Mouse (Mus musculus) yolk sac, embryonic 10.5 days (tissue): Measurements from ENCODE around the gene Coq7.

Source experiments
- DNase-seq: peaks from one replicate; pipeline ENCODE4 v3.0.0-alpha.2; 2017; ENCODE audit warnings: low spot score

The Coq7 gene

DNA sequence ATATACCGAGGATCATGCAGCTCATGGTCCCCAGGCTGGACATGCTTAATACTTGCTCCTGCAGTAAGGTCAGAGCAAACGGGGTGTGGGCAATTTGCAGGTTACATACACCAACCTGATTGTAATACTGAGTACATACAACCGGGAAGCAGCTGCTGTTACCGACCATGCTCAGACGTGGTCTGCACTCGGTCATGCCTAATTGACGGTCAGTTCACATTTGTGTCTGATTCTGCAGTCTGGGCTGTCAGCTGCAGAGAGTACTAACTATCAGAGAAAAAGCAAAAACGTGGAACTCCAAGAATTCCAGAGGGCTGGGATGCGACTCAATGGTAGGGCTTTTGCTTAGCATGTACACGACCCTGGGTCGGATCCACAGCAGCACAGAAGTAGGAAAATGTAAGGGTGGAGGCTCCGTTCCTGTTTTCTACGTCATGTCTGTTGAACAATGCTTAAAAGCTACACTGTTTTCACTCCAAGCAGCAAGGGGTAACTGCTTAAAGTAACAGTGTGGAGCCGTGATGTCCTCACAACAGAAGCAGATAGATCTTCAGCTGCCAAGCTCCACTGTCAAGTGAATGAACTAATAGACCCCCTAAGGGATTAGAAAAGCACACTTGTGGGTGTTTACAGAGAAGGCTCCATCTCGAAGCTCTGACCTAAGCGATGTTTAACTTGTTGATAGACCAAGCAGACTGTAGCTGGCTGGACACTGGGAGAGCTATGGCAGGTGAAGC is 71.6 kb downstream of the Coq7 start:
- no peak for DNase-seq
